Mouse (Mus musculus) heart, adult 2 months (tissue): ENCODE measurements around the gene Mum1. TPM values are rescaled to one million over a fixed set of nuclear protein-coding genes. Genes with fewer than 3 reads are reported as not detected.

Experiments
- DNase-seq, 2 experiments: peaks; one replicate each; pipeline ENCODE4 v3.0.0; 2021
- H3K27ac ChIP-seq: fragments of 200-600 bp; 2 replicates; pipeline ENCODE4 v1.8.1; 2022
- H3K27me3 ChIP-seq: fragments of 200-500 bp; 2 replicates; pipeline ENCODE4 v1.6.1; 2012; ENCODE audit warnings: mild to moderate bottlenecking, low read length, inconsistent platforms, mixed read lengths; ENCODE audit not compliant: control insufficient read depth, insufficient read depth
- H3K36me3 ChIP-seq: fragments of 200-500 bp; 2 replicates; pipeline ENCODE4 v1.6.1; 2012; ENCODE audit warnings: low read length, inconsistent platforms; ENCODE audit not compliant: control insufficient read depth, insufficient read depth
- H3K4me1 ChIP-seq: fragments of 200-500 bp; 2 replicates; pipeline ENCODE4 v1.6.1; 2011; ENCODE audit warnings: low read length; ENCODE audit not compliant: control insufficient read depth, insufficient read depth
- H3K4me3 ChIP-seq: fragments of 200-600 bp; 2 replicates; pipeline ENCODE4 v1.8.1; 2022
- H3K79me2 ChIP-seq: fragments of 200-500 bp; replicated peaks from 2 replicates; pipeline ENCODE4 v1.6.1; 2012; ENCODE audit warnings: mild to moderate bottlenecking, inconsistent platforms, low read length, moderate library complexity, mixed read lengths; ENCODE audit not compliant: control insufficient read depth, insufficient read depth
- H3K9ac ChIP-seq: fragments of 200-500 bp; 2 replicates; pipeline ENCODE4 v1.6.1; 2012; ENCODE audit warnings: low read depth, mild to moderate bottlenecking, control low read depth, inconsistent platforms, low read length, mixed read lengths
- CTCF ChIP-seq: fragments of 200-600 bp; IDR thresholded peaks from 2 replicates; pipeline ENCODE4 v1.8.1; 2022; ENCODE audit warnings: antibody characterized with exemption, mild to moderate bottlenecking, moderate library complexity
- EP300 ChIP-seq: fragments of 200-500 bp; IDR thresholded peaks from 2 replicates; pipeline ENCODE4 v1.6.1; 2011; ENCODE audit warnings: low read depth, low read length, control low read depth; ENCODE audit not compliant: insufficient read depth
- POLR2A ChIP-seq: fragments of 200-500 bp; IDR thresholded peaks from 2 replicates; pipeline ENCODE4 v1.6.1; 2011; ENCODE audit warnings: mild to moderate bottlenecking, low read depth, low read length, control low read depth; ENCODE audit not compliant: insufficient read depth
- WGBS: fragments of 180-500 bp; shearing (Covaris S2); methylation state at CpG from one replicate; pipeline ENCODE4 v1.1.7; 2018; 5-methylcytosine and 5-hydroxymethylcytosine counted together
- intact Hi-C: fragments of 180-260 bp; cut with DNase I; formaldehyde crosslinking; loops from one replicate; pipeline ENCODE4 v1.15.1; 2025
- polyA plus RNA-seq: library from polyadenylated mRNA; depleted of rRNA; stranded (reverse); fragments of >200 nt; gene quantifications from 2 replicates; pipeline ENCODE4 v1.2.3, GENCODE M21; 2012
- total RNA-seq, 2 experiments: library from RNA; stranded (reverse); gene quantifications; 2 replicates each; pipeline ENCODE4 v1.2.3; 2021

Mum1 gene
- total and polyA plus RNA-seq, 3 experiments = 11.1 to 19.4 (median 11.8) TPM

DNA sequence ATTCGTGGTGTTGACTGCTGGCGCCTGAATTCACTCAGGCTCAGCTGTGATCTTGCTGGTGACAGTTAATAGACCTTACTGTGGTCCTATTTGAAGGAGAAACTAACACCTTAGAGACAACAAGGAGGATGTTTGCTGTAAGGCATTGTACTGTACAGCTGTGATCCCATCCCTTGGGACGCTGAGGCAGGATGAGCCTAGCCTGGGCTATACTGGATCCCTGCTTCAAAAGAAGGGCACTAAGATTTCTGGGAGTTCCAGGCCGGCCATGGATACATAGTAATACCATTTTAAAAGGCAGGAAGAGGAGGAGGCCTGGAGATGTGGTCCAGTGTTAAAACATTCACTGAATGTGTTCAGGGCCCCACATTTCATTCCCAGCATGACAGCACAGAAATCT lies 24.3 kb downstream of the Mum1 start:
- Histone ChIP-seq H3K4me3 (peak overlapping the region; percentile 90), H3K79me2 (peaks cover 9% of the 10 kb centered on the region), H3K27ac (no peak overlapping the region; the same call in 1 of the 2 replicates), H3K36me3 (no peaks in the 10 kb centered on the region; the same call in 1 of the 2 replicates), H3K9ac (peak overlapping the region; percentile 24; the same call in 1 of the 2 replicates), H3K27me3 (no peaks in the 10 kb centered on the region), H3K4me1 (peaks cover 9% of the 10 kb centered on the region)
- intact Hi-C loops = no loop called here
- TF ChIP-seq POLR2A (no peak), CTCF (no peak), EP300 (no peak)
- 70% methylated on average over 4 of the region's 4 CpGs for WGBS
- DNase-seq = no peak

DNA sequence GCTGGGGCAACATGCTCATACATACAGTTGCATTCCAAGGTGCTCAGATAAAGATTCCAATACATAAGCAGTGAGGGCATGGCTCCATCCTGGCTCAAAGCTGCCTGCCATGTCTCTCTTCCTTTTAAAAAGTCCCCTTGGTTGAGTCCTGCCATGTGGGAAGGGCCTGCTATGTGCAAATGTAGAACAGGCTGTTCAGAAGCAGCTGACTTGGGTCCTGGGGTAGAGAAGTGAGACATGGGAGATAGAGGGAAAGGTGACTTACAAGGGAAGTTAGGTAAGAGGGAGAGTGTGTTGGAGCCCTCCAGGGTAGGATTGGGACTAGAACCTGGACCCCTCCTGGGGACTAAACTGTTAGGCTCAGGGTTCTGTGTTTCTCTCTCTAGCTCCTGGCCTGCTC lies 25.8 kb downstream of the Mum1 start:
- H3K4me1 ChIP-seq = peaks cover 6% of the 10 kb centered on the region

DNA sequence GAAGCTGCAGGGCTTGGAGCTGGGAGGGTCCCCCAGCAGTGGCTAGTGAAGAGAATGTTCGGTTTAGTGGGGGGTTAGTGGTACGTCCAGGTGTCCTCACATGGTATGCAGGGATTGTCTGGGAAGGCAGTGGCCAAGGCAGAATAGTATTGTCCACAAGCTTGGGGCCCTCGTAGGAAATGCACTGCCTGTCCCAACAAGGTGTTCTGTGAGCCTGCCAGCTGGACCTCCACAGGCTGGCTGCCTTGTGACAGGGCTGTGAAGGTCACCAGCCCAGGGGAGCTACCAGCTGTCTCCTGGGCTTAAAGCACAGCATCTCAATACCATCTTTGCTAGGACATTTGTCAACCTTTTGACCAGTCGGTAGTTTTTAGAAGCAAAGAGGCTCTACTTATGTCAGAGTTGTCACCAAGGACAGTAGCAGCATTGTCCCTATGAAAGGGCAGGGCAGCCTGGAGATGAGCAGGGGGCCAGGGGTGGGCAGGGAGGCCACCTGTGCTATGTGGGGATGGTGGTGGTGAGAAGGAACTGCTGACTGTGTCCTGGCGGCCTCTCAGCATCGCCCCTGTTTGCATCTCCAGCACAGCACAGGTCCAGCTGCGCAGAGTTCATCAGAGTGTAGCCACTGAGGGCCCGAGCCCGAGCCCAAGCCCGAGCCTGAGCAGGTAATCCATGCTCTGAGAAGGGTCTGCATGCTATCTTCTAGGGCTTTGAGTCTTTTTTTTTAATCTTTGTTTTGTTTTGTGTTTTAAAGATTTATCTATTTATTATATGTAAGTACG lies 26.4 kb downstream of the Mum1 start:
- Histone ChIP-seq H3K4me1 (peaks cover 6% of the 10 kb centered on the region), H3K27ac (peak overlapping the region; percentile 65), H3K27me3 (no peaks in the 10 kb centered on the region), H3K4me3 (0 out of 2 replicates have a peak overlapping the region, but pooled peaks have one; percentile 15), H3K36me3 (no peaks in the 10 kb centered on the region; the same call in 1 of the 2 replicates), H3K79me2 (peaks cover 9% of the 10 kb centered on the region), H3K9ac (peak overlapping the region; percentile 48)
- peak in 1 of 2 experiments; percentile 73 for DNase-seq
- 79% methylated on average over 11 of the region's 11 CpGs for WGBS
- TF ChIP-seq POLR2A (0 out of 2 replicates have a peak, but pooled peaks have one; percentile 17), EP300 (0 out of 2 replicates have a peak, but pooled peaks have one; percentile 66), CTCF (no peak)
- intact Hi-C loops = loop anchor here (1.0 kb wide), 1 partner anchor 29 kb away; no protein-coding TSS in a partner anchor

More for the DNA sequence above, 25.8 kb downstream of the Mum1 start:
- Histone ChIP-seq H3K79me2 (peaks cover 9% of the 10 kb centered on the region), H3K27ac (peak overlapping the region; percentile 65), H3K36me3 (no peaks in the 10 kb centered on the region; the same call in 1 of the 2 replicates), H3K9ac (peak overlapping the region; percentile 3), H3K4me3 (no peak overlapping the region), H3K27me3 (no peaks in the 10 kb centered on the region)
- intact Hi-C loops = loop anchor here (1.0 kb wide), 1 partner anchor 29 kb away; no protein-coding TSS in a partner anchor
- TF ChIP-seq EP300 (0 out of 2 replicates have a peak, but pooled peaks have one; percentile 21), CTCF (no peak), POLR2A (no peak)
- DNase-seq = no peak

DNA sequence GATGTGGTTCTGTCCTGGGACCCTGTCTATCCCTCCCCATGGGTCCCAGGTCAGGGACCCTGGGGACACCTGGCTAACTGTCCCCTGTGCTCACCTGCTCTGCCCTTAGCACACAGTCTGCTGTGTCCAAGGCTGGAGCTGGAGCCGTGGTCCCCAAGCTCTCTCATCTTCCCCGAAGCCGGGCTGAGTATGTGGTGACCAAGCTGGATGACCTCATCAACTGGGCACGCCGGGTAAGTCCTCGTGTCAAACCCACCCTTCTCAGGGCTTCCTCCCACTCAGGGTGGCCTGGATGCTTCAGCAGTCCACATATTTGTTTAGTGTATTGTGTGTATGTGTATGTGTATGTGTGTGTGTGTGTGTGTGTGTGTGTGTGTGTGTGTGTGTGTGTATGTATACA lies 27.3 kb downstream of the Mum1 start:
- H3K9ac ChIP-seq = 0 out of 2 replicates have a peak overlapping the region, but pooled peaks have one; percentile 10
- H3K36me3 ChIP-seq = no peaks in the 10 kb centered on the region; the same call in 1 of the 2 replicates
- peak overlapping the region; percentile 10 for H3K27ac ChIP-seq
- intact Hi-C loops = no loop called here
- 60% methylated on average over 6 of the region's 6 CpGs for WGBS
- no peak overlapping the region for H3K4me3 ChIP-seq
- no peak for DNase-seq
- peaks cover 9% of the 10 kb centered on the region for H3K79me2 ChIP-seq
- no peaks in the 10 kb centered on the region for H3K27me3 ChIP-seq
- H3K4me1 ChIP-seq = peaks cover 6% of the 10 kb centered on the region
- no peak for TF ChIP-seq POLR2A
- TF ChIP-seq EP300 = no peak
- TF ChIP-seq CTCF = no peak

DNA sequence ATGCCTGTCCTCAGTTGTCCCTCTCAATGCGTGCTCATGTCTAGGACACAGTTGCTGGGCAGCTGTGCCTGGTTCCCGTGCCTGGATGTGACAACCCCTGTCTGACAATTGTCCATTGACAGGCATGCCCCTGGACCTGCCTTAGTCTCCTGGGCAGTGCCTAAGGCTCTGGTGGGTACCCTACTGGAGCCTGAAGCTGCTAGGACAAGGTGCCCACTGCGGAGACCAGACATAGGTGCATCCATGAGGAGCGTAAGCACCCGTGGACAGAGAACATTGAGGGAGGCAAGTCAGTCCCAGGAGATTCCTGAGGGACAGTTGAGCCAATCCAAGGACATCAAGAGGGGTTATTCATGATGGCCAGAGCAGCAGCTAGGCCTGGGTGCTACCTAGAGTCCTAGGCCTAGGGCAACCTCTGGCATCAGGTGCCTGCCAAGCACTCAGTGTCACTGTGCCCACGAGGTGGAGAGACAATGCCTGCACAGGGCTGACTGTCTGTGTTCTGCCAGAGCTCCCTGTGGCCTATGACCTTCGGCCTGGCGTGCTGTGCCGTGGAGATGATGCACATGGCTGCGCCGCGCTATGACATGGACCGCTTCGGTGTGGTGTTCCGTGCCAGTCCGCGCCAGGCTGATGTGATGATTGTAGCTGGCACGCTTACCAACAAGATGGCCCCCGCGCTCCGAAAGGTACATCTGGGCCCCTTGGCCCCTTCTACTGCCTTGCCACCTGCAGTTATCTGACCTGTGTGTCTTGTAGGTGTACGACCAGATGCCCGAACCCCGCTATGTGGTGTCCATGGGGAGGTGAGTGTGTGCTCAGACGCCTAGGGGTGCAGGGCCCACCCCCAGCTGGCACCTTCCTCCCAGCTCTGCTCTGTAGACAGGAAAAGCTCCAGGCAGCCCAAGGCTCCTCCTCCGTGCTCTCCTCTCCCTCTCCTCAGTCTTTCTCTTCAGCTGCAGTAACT lies 28.4 kb downstream of the Mum1 start:
- Histone ChIP-seq H3K4me3 (no peak overlapping the region), H3K79me2 (peaks cover 9% of the 10 kb centered on the region), H3K36me3 (no peaks in the 10 kb centered on the region; the same call in 1 of the 2 replicates), H3K27me3 (no peaks in the 10 kb centered on the region), H3K27ac (no peak overlapping the region; the same call in 1 of the 2 replicates), H3K9ac (no peak overlapping the region), H3K4me1 (peaks cover 9% of the 10 kb centered on the region)
- DNase-seq = no peak
- TF ChIP-seq EP300 = no peak
- no peak for TF ChIP-seq CTCF
- TF ChIP-seq POLR2A = no peak
- intact Hi-C loops = no loop called here
- 89% methylated on average over 26 of the region's 26 CpGs for WGBS
